Mouse (Mus musculus): ENCODE measurements at regions not wholly inside any gene's neighbourhood (a gene's known extent, or its start where the extent isn't known, plus 50 kb on each side); places are given as distances from the start of the nearest gene placed in this dataset.

DNA sequence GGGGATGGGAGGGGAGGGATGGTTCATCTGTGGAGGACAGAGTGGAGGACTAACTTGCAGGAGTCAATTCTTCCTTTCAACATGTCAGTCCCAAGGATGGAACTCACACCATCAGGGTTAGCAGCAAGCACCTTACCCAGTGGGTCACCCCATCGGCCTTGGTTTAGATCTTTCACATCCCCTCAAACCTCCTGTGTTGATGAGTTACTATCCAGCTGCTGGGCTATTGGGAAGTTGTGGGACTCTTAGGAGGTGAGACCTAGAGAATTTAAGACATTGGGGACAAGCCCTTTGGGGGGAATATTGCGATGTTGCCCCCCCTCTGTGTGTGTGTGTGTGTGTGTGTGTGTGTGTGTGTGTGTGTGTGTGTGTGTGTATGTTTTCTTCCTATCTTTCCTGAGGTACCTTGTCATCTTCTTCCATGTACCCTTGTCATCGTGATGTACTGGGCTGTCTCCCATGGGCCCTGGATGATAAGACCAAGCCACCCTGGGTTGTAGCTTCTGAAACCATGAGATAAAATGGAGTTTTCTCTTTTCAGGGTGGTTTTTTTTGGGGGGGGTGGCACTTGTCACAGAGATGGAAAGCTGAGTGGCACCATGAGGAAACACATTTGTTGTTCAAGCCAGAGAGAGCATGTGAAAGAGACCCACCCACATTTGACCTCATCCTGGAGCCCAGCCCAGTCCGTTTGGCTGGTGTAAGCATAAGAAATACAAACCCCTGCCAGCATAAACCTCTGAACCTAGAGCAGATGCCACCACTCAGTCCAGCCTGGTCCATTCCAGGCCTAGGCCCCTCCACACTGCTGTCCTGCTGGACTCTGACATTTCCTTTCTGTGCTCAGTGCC lies 98.3 kb upstream of the Bod1 start:
- H3K4me1 ChIP-seq (replicated peaks; ENCODE audit: control insufficient read depth, insufficient read depth, low read length): no peaks in the 10 kb centered on the region
- no peak overlapping the region for H3K27ac ChIP-seq (ENCODE audit: control insufficient read depth, insufficient read depth, low read length)
- H3K4me3 ChIP-seq (ENCODE audit: control insufficient read depth, insufficient read depth, low read length): no peak overlapping the region
- H3K27me3 ChIP-seq (ENCODE audit: control insufficient read depth, insufficient read depth, low read length): no peaks in the 10 kb centered on the region
- DNase-seq: no peak
- WGBS: 90% methylated on average over 4 of the region's 4 CpGs
- no peak for TF ChIP-seq CTCF (IDR thresholded peaks at IDR 0.05; ENCODE audit: borderline replicate concordance, control insufficient read depth, extremely low read depth, insufficient read depth, low read length, poor library complexity)
- no peak for TF ChIP-seq POLR2A (IDR thresholded peaks at IDR 0.05; ENCODE audit: control insufficient read depth, extremely low read depth, insufficient read depth, low read length, poor library complexity)
- no peaks in the 10 kb centered on the region for H3K36me3 ChIP-seq (ENCODE audit: control insufficient read depth, insufficient read depth, low read length)

DNA sequence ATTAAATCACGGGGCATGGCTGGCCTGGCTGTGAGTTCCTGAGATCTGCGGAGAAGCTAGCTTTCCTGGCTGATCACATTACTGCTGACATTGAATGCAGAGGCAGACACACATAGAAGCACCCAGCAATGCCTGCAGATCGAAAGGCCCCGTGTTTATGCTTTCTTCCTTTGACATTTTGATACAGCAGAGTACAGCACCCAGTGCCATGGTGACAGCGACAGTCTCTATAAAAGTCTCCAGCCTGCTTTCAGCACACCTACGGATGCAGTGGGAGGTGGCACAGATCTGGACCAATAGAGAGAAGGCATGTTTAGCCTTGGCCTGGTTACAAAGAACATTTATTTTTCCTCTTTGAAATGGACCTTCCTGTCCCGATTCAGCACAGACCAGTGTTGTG lies 99.2 kb upstream of the Bod1 start:
- H3K4me3 ChIP-seq (ENCODE audit: control insufficient read depth, insufficient read depth, low read length): no peak overlapping the region

DNA sequence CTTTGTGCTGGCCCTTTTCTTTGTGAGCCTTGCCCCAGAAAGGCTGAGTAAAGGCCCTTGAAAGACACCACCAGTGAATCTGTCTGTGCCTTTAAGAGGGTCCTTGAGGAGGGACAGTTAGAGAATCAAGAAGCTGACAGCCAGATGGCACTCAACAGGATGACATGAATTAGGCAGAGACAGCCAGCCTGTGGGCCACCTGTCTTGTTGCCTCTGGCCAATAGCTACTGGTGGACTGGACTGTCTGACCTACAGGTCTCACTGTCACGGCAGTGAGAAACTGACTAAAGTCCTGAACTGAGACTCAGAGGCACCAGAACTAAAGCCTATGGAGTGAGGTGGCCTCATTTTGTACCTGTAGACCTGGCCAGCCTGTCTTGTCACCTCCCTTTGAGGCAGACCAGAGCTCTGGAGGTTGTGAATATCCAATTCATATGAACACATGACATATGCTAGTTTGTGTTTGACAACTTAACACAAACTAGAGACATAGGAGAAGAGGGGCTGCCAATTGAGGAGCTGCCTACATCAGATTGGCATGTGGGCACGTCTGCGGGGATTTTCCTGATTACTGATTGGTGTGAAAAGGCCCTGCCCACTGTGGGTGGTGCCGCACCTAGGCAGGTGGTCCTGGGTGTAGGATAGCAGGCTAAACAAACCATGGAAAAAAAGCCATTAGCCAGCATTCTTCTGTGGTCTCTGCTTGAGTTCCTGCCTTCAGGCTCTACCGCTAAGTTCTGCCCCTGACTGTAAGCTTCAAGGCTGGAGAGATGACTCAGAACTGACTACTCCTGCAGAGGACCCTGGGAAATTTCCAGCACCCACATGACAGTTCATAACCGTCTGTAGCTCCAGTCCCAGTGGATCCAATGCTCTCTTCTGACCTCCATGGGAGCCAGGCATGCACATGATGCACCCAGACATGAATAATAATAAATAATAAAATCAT lies 100.1 kb upstream of the Bod1 start:
- 96% methylated on average over 6 of the region's 6 CpGs for WGBS
- Histone ChIP-seq H3K4me1 (replicated peaks; ENCODE audit: control insufficient read depth, insufficient read depth, low read length) (no peaks in the 10 kb centered on the region), H3K4me3 (ENCODE audit: control insufficient read depth, insufficient read depth, low read length) (no peak overlapping the region), H3K27ac (ENCODE audit: control insufficient read depth, insufficient read depth, low read length) (no peak overlapping the region), H3K36me3 (ENCODE audit: control insufficient read depth, insufficient read depth, low read length) (no peaks in the 10 kb centered on the region), H3K27me3 (ENCODE audit: control insufficient read depth, insufficient read depth, low read length) (no peaks in the 10 kb centered on the region)
- no peak for DNase-seq
- no peak for TF ChIP-seq POLR2A (IDR thresholded peaks at IDR 0.05; ENCODE audit: control insufficient read depth, extremely low read depth, insufficient read depth, low read length, poor library complexity)
- no peak for TF ChIP-seq CTCF (IDR thresholded peaks at IDR 0.05; ENCODE audit: borderline replicate concordance, control insufficient read depth, extremely low read depth, insufficient read depth, low read length, poor library complexity)

More for the DNA sequence above, 99.2 kb upstream of the Bod1 start:
- H3K27ac ChIP-seq (ENCODE audit: control insufficient read depth, insufficient read depth, low read length): no peak overlapping the region
- 89% methylated on average over 7 of the region's 7 CpGs for WGBS
- TF ChIP-seq POLR2A (IDR thresholded peaks at IDR 0.05; ENCODE audit: control insufficient read depth, extremely low read depth, insufficient read depth, low read length, poor library complexity) (no peak), CTCF (IDR thresholded peaks at IDR 0.05; ENCODE audit: borderline replicate concordance, control insufficient read depth, extremely low read depth, insufficient read depth, low read length, poor library complexity) (no peak)
- H3K36me3 ChIP-seq (ENCODE audit: control insufficient read depth, insufficient read depth, low read length): no peaks in the 10 kb centered on the region
- no peaks in the 10 kb centered on the region for H3K4me1 ChIP-seq (replicated peaks; ENCODE audit: control insufficient read depth, insufficient read depth, low read length)
- H3K27me3 ChIP-seq (ENCODE audit: control insufficient read depth, insufficient read depth, low read length): no peaks in the 10 kb centered on the region
- no peak for DNase-seq

DNA sequence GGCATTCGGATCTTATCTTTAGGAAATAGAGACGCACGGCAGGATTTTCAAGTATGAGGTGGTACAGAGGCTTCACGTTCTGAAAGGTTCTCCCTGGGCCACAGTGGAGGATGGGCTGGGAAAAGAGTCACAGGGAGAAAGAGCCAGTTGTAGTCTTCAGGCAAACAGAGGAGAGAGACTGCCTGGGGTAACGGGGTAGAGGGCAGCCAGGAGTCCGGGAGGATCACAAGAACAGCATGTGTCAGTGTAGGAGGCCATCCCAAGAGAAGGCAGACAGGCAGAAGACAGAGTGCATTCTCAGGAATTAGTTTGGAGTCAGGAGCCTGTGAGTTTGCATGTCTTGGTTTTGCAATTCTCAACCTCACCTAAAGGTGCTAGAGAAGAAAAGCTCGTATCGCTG lies 94.5 kb upstream of the Cpeb4 start:
- Histone ChIP-seq H3K36me3 (ENCODE audit: control insufficient read depth, insufficient read depth, low read length) (no peaks in the 10 kb centered on the region), H3K4me3 (ENCODE audit: control insufficient read depth, insufficient read depth, low read length) (no peak overlapping the region), H3K27me3 (ENCODE audit: control insufficient read depth, insufficient read depth, low read length) (no peaks in the 10 kb centered on the region), H3K27ac (ENCODE audit: control insufficient read depth, insufficient read depth, low read length) (no peak overlapping the region), H3K4me1 (replicated peaks; ENCODE audit: control insufficient read depth, insufficient read depth, low read length) (no peaks in the 10 kb centered on the region)
- 97% methylated on average over 8 of the region's 8 CpGs for WGBS
- TF ChIP-seq CTCF (IDR thresholded peaks at IDR 0.05; ENCODE audit: borderline replicate concordance, control insufficient read depth, extremely low read depth, insufficient read depth, low read length, poor library complexity) (no peak), POLR2A (IDR thresholded peaks at IDR 0.05; ENCODE audit: control insufficient read depth, extremely low read depth, insufficient read depth, low read length, poor library complexity) (no peak)
- no peak for DNase-seq

DNA sequence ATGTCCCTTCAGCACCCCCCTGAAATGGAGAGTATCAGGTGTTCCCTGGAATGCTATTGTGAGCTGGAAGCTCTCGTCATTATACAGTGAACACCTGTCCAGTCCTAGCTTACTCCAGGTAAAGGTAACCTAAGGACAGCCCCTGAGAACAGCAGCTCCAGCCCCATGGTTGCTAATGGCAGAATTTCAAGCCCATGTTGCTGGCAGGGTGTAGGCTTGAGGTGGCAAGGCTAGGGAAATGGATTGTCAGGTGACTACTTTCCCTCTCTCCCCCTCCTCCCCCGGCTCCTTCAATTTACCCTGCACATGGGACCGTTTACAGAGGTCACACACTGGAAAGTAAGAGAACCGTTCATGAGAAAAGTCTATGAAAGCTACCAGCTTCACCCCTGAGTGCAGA lies 93.2 kb upstream of the Cpeb4 start:
- Histone ChIP-seq H3K4me3 (ENCODE audit: control insufficient read depth, insufficient read depth, low read length) (no peak overlapping the region), H3K27me3 (ENCODE audit: control insufficient read depth, insufficient read depth, low read length) (no peaks in the 10 kb centered on the region), H3K36me3 (ENCODE audit: control insufficient read depth, insufficient read depth, low read length) (no peaks in the 10 kb centered on the region), H3K27ac (ENCODE audit: control insufficient read depth, insufficient read depth, low read length) (no peak overlapping the region), H3K4me1 (replicated peaks; ENCODE audit: control insufficient read depth, insufficient read depth, low read length) (no peaks in the 10 kb centered on the region)
- no peak for DNase-seq
- 86% methylated on average over 4 of the region's 4 CpGs for whole genome bisulfite sequencing
- TF ChIP-seq POLR2A (IDR thresholded peaks at IDR 0.05; ENCODE audit: control insufficient read depth, extremely low read depth, insufficient read depth, low read length, poor library complexity) (no peak), CTCF (IDR thresholded peaks at IDR 0.05; ENCODE audit: borderline replicate concordance, control insufficient read depth, extremely low read depth, insufficient read depth, low read length, poor library complexity) (no peak)

DNA sequence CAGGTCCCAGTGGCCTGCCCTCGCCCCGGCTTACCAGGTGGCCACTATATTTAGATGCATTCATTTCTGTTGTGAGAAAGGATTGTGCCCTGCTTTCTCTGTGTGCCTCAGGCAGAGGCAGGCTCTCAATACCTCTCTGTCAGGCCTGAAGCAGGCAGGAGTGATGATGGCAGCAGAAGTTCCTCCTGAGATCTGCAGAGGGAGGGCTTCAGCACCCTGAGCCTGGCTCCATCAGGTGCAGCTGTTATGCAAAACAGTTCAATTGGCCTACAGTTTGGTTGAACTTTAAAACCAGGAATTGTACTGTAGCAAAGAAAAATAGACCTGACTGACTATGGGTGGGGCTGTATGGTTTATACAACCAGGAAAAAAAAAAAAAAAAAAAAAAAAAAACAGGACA lies 92.7 kb upstream of the Cpeb4 start:
- Histone ChIP-seq H3K4me1 (replicated peaks; ENCODE audit: control insufficient read depth, insufficient read depth, low read length) (no peaks in the 10 kb centered on the region), H3K36me3 (ENCODE audit: control insufficient read depth, insufficient read depth, low read length) (no peaks in the 10 kb centered on the region), H3K27me3 (ENCODE audit: control insufficient read depth, insufficient read depth, low read length) (no peaks in the 10 kb centered on the region), H3K4me3 (ENCODE audit: control insufficient read depth, insufficient read depth, low read length) (no peak overlapping the region), H3K27ac (ENCODE audit: control insufficient read depth, insufficient read depth, low read length) (no peak overlapping the region)
- WGBS: 93% methylated on average over 2 of the region's 2 CpGs
- DNase-seq: no peak
- no peak for TF ChIP-seq CTCF (IDR thresholded peaks at IDR 0.05; ENCODE audit: borderline replicate concordance, control insufficient read depth, extremely low read depth, insufficient read depth, low read length, poor library complexity)
- no peak for TF ChIP-seq POLR2A (IDR thresholded peaks at IDR 0.05; ENCODE audit: control insufficient read depth, extremely low read depth, insufficient read depth, low read length, poor library complexity)
